Mouse (Mus musculus): ENCODE data around the gene Sinhcaf.

The Sinhcaf gene

DNA sequence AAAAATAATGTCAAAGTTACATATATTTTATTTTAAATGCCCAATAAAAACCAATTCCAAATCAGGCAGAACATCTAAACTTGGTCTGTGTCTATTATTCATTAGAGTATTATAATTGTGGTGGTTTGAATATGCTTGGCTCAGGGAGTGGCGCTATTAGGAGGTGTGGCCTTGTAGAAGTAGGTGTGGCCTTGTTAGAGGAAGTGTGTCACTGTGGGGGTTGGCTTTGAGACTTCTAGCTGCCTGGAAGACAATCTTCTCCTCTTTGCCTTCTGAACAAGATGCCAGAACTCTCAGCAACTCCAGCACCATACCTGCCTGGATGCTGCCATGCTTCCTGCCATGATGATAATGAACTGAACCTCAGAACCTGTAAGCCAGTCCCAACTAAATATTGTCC is 72.4 kb downstream of the Sinhcaf start:
- no peak for DNase-seq (ENCODE audit: low spot score)
